Mouse (Mus musculus): ENCODE measurements at regions not wholly inside any gene's neighbourhood (a gene's known extent, or its start where the extent isn't known, plus 50 kb on each side); places are given as distances from the start of the nearest gene placed in this dataset.
A peak's percentile ranks its signal among the peaks of the same experiment; 100 is the strongest.

GRCm38 (mm10) chr19:36178828-36179251 is 58.9 kb upstream of the Ankrd1 start:
- no peak for DNase-seq (ENCODE audit: low spot score in 2 of 2)
- intact Hi-C loops (cut with DNase I): no loop called here

- DNase-seq (ENCODE audit: low spot score in 2 of 2): no peak
- intact Hi-C loops (cut with DNase I): no loop called here
These were observed 60.4 kb upstream of the Ankrd1 start for GRCm38 (mm10) chr19:36180329-36180728.

DNA sequence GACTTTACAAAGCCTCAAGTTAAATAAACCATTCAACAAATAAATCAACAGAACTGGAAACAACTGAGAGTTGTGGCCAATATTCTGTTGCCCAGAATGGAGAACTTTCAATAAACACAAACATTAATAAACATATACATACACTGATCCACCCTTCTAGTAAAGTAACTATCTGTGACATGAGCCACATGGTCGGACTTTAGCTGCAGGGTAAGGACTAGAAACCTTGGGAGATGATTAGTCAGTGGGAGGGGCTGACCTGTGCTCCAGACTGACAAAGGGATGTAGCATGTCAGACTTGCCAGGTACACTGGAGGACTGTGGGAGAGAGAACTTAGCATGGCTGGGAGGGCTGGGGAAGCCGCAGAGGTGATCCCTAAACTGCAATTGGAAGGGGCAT is 61.6 kb upstream of the Ankrd1 start:
- no peak for DNase-seq (ENCODE audit: low spot score in 2 of 2)
- intact Hi-C loops (cut with DNase I): no loop called here

DNA sequence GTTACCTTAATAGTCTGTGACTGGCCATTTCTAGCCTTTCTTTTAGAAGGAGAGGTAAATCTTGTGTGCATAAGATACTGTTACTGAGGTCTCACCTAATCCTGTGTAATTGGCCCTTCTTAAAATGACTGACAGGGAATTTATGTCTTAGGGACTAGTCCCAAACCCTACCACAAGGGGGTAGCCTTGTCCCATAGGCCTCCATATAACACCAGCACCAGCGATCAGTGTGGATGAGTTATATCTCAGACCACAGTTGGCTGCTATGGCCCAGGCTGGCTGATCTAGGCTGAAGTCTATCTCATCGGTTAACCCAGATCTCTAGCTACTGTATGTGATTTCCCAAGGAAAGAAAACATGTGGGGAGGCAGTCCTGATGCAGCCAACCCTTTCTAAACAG is 63.2 kb upstream of the Ankrd1 start:
- intact Hi-C loops (cut with DNase I): loop anchor here (1.0 kb wide), 1 partner anchor 257 kb away; no protein-coding TSS in a partner anchor
- DNase-seq (ENCODE audit: low spot score in 2 of 2): peak; percentile 43 to 54

GRCm38 (mm10) chr19:36189662-36190061 is 69.8 kb upstream of the Ankrd1 start:
- no peak for DNase-seq (ENCODE audit: low spot score in 2 of 2)
- intact Hi-C loops (cut with DNase I): no loop called here

DNA sequence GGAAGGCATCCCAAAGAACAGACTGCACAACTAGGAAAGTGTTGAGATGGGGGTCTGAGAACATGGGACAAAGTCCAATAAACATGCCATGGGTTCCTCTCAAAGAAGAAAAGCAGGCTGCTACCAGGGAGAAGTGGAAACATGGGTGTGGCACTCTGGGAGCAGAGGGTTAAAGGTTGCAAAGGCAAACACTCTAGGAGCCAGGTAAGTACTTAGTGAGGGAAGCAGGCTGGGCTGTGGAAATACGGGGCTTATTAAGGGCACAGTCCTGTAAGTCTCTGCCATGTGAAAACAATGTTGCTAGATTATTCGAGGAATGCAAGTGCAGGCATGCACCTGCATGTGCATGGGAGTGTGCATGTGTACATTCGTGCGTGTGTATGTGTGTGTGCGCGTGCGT is 71.7 kb upstream of the Ankrd1 start:
- intact Hi-C loops (cut with DNase I): no loop called here
- no peak for DNase-seq (ENCODE audit: low spot score in 2 of 2)

DNA sequence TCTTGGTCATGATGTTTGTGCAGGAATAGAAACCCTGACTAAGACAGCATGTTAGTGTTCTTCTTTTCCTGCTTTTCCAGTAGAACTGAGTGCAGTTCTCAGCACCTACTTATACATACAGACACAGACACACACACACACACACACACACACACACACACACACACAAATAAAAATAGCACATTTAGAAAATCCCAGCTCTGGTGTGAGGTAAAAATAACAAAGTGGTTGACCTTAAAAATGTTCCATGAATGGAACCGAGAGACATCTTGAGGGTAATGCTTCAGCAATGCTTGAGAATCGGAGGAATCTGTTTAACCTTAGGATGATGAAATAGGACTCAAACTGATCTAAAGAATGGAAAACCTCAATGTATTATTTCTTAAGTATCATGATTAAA is 84.4 kb upstream of the Ankrd1 start:
- DNase-seq (ENCODE audit: low spot score in 2 of 2): no peak
- intact Hi-C loops (cut with DNase I): no loop called here

GRCm38 (mm10) chr19:36204965-36205718 is 85.2 kb upstream of the Ankrd1 start:
- no peak for DNase-seq (ENCODE audit: low spot score in 2 of 2)
- intact Hi-C loops (cut with DNase I): no loop called here

DNA sequence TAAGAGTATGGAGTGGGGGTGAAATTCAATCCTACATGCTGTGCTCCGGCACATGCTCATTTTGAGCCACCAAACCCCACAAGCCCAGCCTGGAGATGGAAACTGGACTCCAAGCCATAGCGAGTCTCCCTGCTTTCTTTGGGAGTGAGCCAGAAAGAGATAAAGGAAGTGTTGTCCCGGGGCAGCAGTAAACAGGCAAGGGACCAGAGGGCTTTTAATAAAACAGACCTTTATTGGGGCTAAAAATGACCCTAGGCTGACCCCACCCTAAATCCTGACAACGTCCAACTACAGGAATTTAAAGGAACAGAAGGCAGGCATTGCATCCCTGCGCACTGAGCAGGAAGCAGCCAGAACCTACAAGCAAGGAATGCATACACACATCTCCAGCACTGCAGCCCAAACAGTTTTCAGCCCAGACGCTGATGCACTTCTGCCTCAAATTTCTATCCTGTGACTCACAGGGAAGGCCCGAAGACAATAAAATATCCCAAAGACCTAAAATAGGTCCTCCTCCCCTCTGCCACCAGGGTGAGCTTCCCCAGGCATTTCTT is 87.9 kb upstream of the Ankrd1 start:
- DNase-seq (ENCODE audit: low spot score in 2 of 2): peak in 1 of 2 experiments; percentile 15
- intact Hi-C loops (cut with DNase I): no loop called here

GRCm38 (mm10) chr19:36208419-36208818 is 88.5 kb upstream of the Ankrd1 start:
- no peak for DNase-seq (ENCODE audit: low spot score in 2 of 2)
- intact Hi-C loops (cut with DNase I): no loop called here

GRCm38 (mm10) chr19:36213461-36213860 is 93.6 kb upstream of the Ankrd1 start:
- intact Hi-C loops (cut with DNase I): no loop called here
- no peak for DNase-seq (ENCODE audit: low spot score in 2 of 2)

GRCm38 (mm10) chr19:36214188-36214968 is 94.5 kb upstream of the Ankrd1 start:
- intact Hi-C loops (cut with DNase I): no loop called here

DNA sequence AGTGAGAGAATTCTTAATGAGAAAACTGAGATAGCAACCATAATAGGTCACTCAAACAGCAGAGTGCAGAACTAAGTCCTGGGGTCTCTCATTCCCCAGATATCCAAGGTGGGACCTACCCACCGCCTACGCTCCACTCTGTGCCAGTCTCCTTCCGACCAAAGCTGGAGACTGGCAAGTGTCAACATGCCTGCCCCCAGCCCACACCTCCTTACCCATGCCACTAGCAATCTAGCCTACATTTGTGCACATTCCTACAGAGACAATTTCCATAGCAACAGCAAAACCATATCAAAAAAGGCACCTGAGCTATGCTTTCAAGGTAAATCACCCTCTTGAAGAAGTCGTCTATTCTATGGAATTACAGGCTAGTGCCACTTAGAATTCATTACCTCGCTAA is 97.3 kb upstream of the Ankrd1 start:
- DNase-seq (ENCODE audit: low spot score in 2 of 2): no peak
- intact Hi-C loops (cut with DNase I): no loop called here

More at GRCm38 (mm10) chr19:36214188-36214968, 94.5 kb upstream of the Ankrd1 start:
- DNase-seq (ENCODE audit: low spot score in 2 of 2): peak; percentile 45 to 46

DNA sequence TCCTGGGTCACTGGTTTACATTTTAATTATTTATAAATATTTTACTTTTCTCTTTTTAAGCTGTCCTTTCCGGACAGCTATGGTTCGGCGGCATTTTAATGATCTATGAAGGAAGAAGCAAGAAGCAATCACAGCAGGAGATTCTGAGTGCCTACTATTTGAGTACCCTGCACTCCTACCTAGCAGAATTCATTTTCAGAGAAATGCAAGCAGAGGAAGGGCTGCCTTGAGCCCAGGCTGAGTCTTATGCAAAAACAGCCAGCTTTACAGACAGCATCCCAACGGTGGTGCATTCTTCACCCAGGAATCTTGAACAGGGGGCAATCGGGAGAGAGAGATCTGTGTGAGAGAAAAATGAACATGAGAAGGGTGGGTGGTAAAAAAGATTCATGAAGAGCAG is 97.7 kb upstream of the Ankrd1 start:
- no peak for DNase-seq (ENCODE audit: low spot score in 2 of 2)
- intact Hi-C loops (cut with DNase I): no loop called here

- no peak for DNase-seq (ENCODE audit: low spot score in 2 of 2)
- intact Hi-C loops (cut with DNase I): no loop called here
These were observed 99.0 kb upstream of the Ankrd1 start for GRCm38 (mm10) chr19:36218921-36219320.

GRCm38 (mm10) chr19:36221104-36221503 is 101.2 kb upstream of the Ankrd1 start:
- intact Hi-C loops (cut with DNase I): no loop called here
- DNase-seq (ENCODE audit: low spot score in 2 of 2): no peak

DNA sequence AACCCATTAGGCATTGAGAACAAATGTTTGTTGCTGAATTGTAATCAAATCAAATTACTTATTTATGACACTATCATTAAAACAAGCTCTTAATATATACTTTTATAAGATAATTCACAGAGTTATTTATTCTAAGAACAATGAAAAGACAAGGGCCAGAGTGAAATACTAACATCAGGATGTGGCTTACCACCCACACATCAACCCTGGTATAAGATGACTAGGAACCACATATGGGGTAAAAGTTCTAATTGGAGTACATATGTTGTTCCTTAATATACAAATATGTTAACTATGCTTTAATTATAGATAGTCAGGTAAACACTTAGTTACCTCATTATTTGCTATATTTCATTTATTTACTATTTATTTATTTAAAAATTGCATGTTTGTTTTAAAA is 101.7 kb upstream of the Ankrd1 start:
- no peak for DNase-seq (ENCODE audit: low spot score in 2 of 2)
- intact Hi-C loops (cut with DNase I): no loop called here

DNA sequence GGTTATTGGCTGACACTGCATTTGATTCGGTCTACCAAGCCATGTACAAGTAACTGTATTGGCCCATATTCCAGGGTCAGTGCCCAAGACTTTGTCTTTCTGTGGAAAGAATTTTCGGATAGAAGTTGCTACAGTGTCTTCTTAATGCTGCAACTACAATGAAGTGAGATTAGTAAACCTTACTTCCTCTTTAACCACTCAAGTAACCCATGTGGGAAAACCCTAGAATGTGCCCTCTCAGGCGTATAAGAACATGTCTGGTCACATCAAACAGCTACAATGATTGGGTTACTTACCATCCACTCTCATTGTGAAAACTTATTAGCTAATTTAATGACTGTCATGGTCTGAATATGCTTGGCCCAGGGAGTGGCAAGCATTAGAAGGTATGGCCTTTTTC is 102.3 kb upstream of the Ankrd1 start:
- no peak for DNase-seq (ENCODE audit: low spot score in 2 of 2)
- intact Hi-C loops (cut with DNase I): no loop called here

GRCm38 (mm10) chr19:36224518-36224917 is 104.6 kb upstream of the Ankrd1 start:
- DNase-seq (ENCODE audit: low spot score in 2 of 2): no peak
- intact Hi-C loops (cut with DNase I): no loop called here

- DNase-seq (ENCODE audit: low spot score in 2 of 2): no peak
- intact Hi-C loops (cut with DNase I): no loop called here
These were observed 105.7 kb upstream of the Ankrd1 start for GRCm38 (mm10) chr19:36225612-36226011.

All from left cerebral cortex, postnatal 36 days (tissue).